Mouse (Mus musculus) heart, adult 2 months (tissue): Measurements from ENCODE around the gene Mapk11. TPM values are rescaled to one million over a fixed set of nuclear protein-coding genes. Genes with fewer than 3 reads are reported as not detected.
A peak's percentile ranks its signal among the peaks of the same experiment; 100 is the strongest.

Experiments used
- DNase-seq, 2 experiments: peaks; one replicate each; pipeline ENCODE4 v3.0.0; 2021
- H3K27ac ChIP-seq: fragments of 200-600 bp; 2 replicates; pipeline ENCODE4 v1.8.1; 2022
- H3K27me3 ChIP-seq: fragments of 200-500 bp; 2 replicates; pipeline ENCODE4 v1.6.1; 2012; ENCODE audit warnings: mild to moderate bottlenecking, low read length, inconsistent platforms, mixed read lengths; ENCODE audit not compliant: control insufficient read depth, insufficient read depth
- H3K36me3 ChIP-seq: fragments of 200-500 bp; 2 replicates; pipeline ENCODE4 v1.6.1; 2012; ENCODE audit warnings: low read length, inconsistent platforms; ENCODE audit not compliant: control insufficient read depth, insufficient read depth
- H3K4me1 ChIP-seq: fragments of 200-500 bp; 2 replicates; pipeline ENCODE4 v1.6.1; 2011; ENCODE audit warnings: low read length; ENCODE audit not compliant: control insufficient read depth, insufficient read depth
- H3K4me3 ChIP-seq: fragments of 200-600 bp; 2 replicates; pipeline ENCODE4 v1.8.1; 2022
- H3K79me2 ChIP-seq: fragments of 200-500 bp; replicated peaks from 2 replicates; pipeline ENCODE4 v1.6.1; 2012; ENCODE audit warnings: mild to moderate bottlenecking, inconsistent platforms, low read length, moderate library complexity, mixed read lengths; ENCODE audit not compliant: control insufficient read depth, insufficient read depth
- H3K9ac ChIP-seq: fragments of 200-500 bp; 2 replicates; pipeline ENCODE4 v1.6.1; 2012; ENCODE audit warnings: low read depth, mild to moderate bottlenecking, control low read depth, inconsistent platforms, low read length, mixed read lengths
- CTCF ChIP-seq: fragments of 200-600 bp; IDR thresholded peaks from 2 replicates; pipeline ENCODE4 v1.8.1; 2022; ENCODE audit warnings: antibody characterized with exemption, mild to moderate bottlenecking, moderate library complexity
- EP300 ChIP-seq: fragments of 200-500 bp; IDR thresholded peaks from 2 replicates; pipeline ENCODE4 v1.6.1; 2011; ENCODE audit warnings: low read depth, low read length, control low read depth; ENCODE audit not compliant: insufficient read depth
- POLR2A ChIP-seq: fragments of 200-500 bp; IDR thresholded peaks from 2 replicates; pipeline ENCODE4 v1.6.1; 2011; ENCODE audit warnings: mild to moderate bottlenecking, low read depth, low read length, control low read depth; ENCODE audit not compliant: insufficient read depth
- WGBS: fragments of 180-500 bp; shearing (Covaris S2); methylation state at CpG from one replicate; pipeline ENCODE4 v1.1.7; 2018; 5-methylcytosine and 5-hydroxymethylcytosine counted together
- intact Hi-C: fragments of 180-260 bp; cut with DNase I; formaldehyde crosslinking; loops from one replicate; pipeline ENCODE4 v1.15.1; 2025
- polyA plus RNA-seq: library from polyadenylated mRNA; depleted of rRNA; stranded (reverse); fragments of >200 nt; gene quantifications from 2 replicates; pipeline ENCODE4 v1.2.3, GENCODE M21; 2012
- total RNA-seq, 2 experiments: library from RNA; stranded (reverse); gene quantifications; 2 replicates each; pipeline ENCODE4 v1.2.3; 2021

Mapk11 gene
- total and polyA plus RNA-seq, 3 experiments: 1.9 to 4.7 (median 2.0) TPM

- TF ChIP-seq POLR2A: no peak
- no peak for TF ChIP-seq EP300
- no peak for TF ChIP-seq CTCF
- Histone ChIP-seq H3K4me3 (no peak overlapping the region), H3K4me1 (peaks cover 7% of the 10 kb centered on the region), H3K27ac (no peak overlapping the region), H3K27me3 (no peaks in the 10 kb centered on the region), H3K36me3 (no peaks in the 10 kb centered on the region), H3K9ac (no peak overlapping the region), H3K79me2 (no peaks in the 10 kb centered on the region)
- intact Hi-C loops: loop anchor here (10.0 kb wide), 1 partner anchor 227 kb away; the partner anchor contains the start of genes Odf3b, Sco2 and Tymp
- no peak for DNase-seq
- WGBS: 63% methylated on average over 4 of the region's 4 CpGs
These were observed 1.5 kb downstream of the Mapk11 start for GRCm38 (mm10) chr15:89147895-89148294.

GRCm38 (mm10) chr15:89147456-89147855, 2.0 kb downstream of the Mapk11 start:
- no peak overlapping the region for H3K9ac ChIP-seq
- 31% methylated on average over 10 of the region's 10 CpGs for WGBS
- H3K4me3 ChIP-seq: no peak overlapping the region; the same call in 1 of the 2 replicates

GRCm38 (mm10) chr15:89147024-89147423, 2.4 kb downstream of the Mapk11 start:
- Histone ChIP-seq H3K9ac (no peak overlapping the region), H3K36me3 (no peaks in the 10 kb centered on the region), H3K4me1 (peaks cover 11% of the 10 kb centered on the region), H3K79me2 (no peaks in the 10 kb centered on the region), H3K4me3 (no peak overlapping the region; the same call in 1 of the 2 replicates), H3K27ac (no peak overlapping the region), H3K27me3 (no peaks in the 10 kb centered on the region)
- DNase-seq: peak; percentile 47 to 62
- WGBS: 11% methylated on average over 16 of the region's 16 CpGs
- intact Hi-C loops: loop anchor here (10.0 kb wide), 1 partner anchor 228 kb away; the partner anchor contains the start of genes Odf3b, Sco2 and Tymp
- no peak for TF ChIP-seq CTCF
- TF ChIP-seq POLR2A: no peak
- TF ChIP-seq EP300: no peak

More at GRCm38 (mm10) chr15:89147456-89147855, 2.0 kb downstream of the Mapk11 start:
- intact Hi-C loops: loop anchor here (10.0 kb wide), 1 partner anchor 227 kb away; the partner anchor contains the start of genes Odf3b, Sco2 and Tymp
- TF ChIP-seq EP300 (no peak), CTCF (no peak), POLR2A (no peak)
- Histone ChIP-seq H3K79me2 (no peaks in the 10 kb centered on the region), H3K27ac (no peak overlapping the region), H3K36me3 (no peaks in the 10 kb centered on the region), H3K27me3 (no peaks in the 10 kb centered on the region), H3K4me1 (peaks cover 7% of the 10 kb centered on the region)
- no peak for DNase-seq

- H3K27ac ChIP-seq: no peak overlapping the region
- peak; percentile 49 to 59 for DNase-seq
- no peaks in the 10 kb centered on the region for H3K36me3 ChIP-seq
- no peak for TF ChIP-seq EP300
- TF ChIP-seq POLR2A: no peak
- TF ChIP-seq CTCF: no peak
- WGBS: 14% methylated on average over 27 of the region's 27 CpGs
- intact Hi-C loops: loop anchor here (10.0 kb wide), 1 partner anchor 228 kb away; the partner anchor contains the start of genes Odf3b, Sco2 and Tymp
- H3K79me2 ChIP-seq: no peaks in the 10 kb centered on the region
- no peaks in the 10 kb centered on the region for H3K27me3 ChIP-seq
- H3K4me3 ChIP-seq: no peak overlapping the region
- peaks cover 12% of the 10 kb centered on the region for H3K4me1 ChIP-seq
- no peak overlapping the region for H3K9ac ChIP-seq
These were observed 2.9 kb downstream of the Mapk11 start for GRCm38 (mm10) chr15:89146537-89146936.

GRCm38 (mm10) chr15:89145813-89146350, 3.5 kb downstream of the Mapk11 start:
- no peak for DNase-seq
- Histone ChIP-seq H3K9ac (no peak overlapping the region), H3K27me3 (no peaks in the 10 kb centered on the region), H3K36me3 (no peaks in the 10 kb centered on the region), H3K27ac (no peak overlapping the region), H3K79me2 (no peaks in the 10 kb centered on the region), H3K4me1 (peaks cover 16% of the 10 kb centered on the region), H3K4me3 (no peak overlapping the region)
- intact Hi-C loops: loop anchor here (10.0 kb wide), 1 partner anchor 229 kb away; the partner anchor contains the start of genes Odf3b, Sco2 and Tymp
- WGBS: 88% methylated on average over 24 of the region's 24 CpGs
- no peak for TF ChIP-seq EP300
- TF ChIP-seq CTCF: no peak
- TF ChIP-seq POLR2A: no peak

GRCm38 (mm10) chr15:89144965-89145364, 4.5 kb downstream of the Mapk11 start:
- DNase-seq: no peak
- Histone ChIP-seq H3K27me3 (no peaks in the 10 kb centered on the region), H3K27ac (no peak overlapping the region), H3K9ac (no peak overlapping the region), H3K36me3 (no peaks in the 10 kb centered on the region), H3K79me2 (no peaks in the 10 kb centered on the region), H3K4me3 (no peak overlapping the region), H3K4me1 (peaks cover 18% of the 10 kb centered on the region)
- 68% methylated on average over 11 of the region's 11 CpGs for WGBS
- intact Hi-C loops: loop anchor here (10.0 kb wide), 1 partner anchor 230 kb away; the partner anchor contains the start of genes Odf3b, Sco2 and Tymp
- TF ChIP-seq POLR2A (no peak), EP300 (no peak)
